Mouse (Mus musculus) limb, embryonic 15.5 days (tissue): ENCODE measurements around the gene 4933424G06Rik. TPM values are rescaled to one million over a fixed set of nuclear protein-coding genes. Genes with fewer than 3 reads are reported as not detected.

ENCODE experiments used
- ATAC-seq: fragments of 200-750 bp; cut with Nextera tagmentation; 2 replicates; pipeline ENCODE4 v1.8.0; 2017; ENCODE audit warnings: low read depth, moderate TSS enrichment; ENCODE audit not compliant: insufficient number of reproducible peaks, low FRiP score, low TSS enrichment
- H3K27ac ChIP-seq: fragments of 300-500 bp; sonication (generic); 2 replicates; pipeline ENCODE4 v1.5.1; 2015; ENCODE audit warnings: moderate library complexity, mild to moderate bottlenecking, inconsistent platforms
- H3K27me3 ChIP-seq: fragments of 300-500 bp; sonication (generic); 2 replicates; pipeline ENCODE4 v1.6.1; 2015; ENCODE audit warnings: inconsistent platforms
- H3K36me3 ChIP-seq: fragments of 300-500 bp; sonication (generic); 2 replicates; pipeline ENCODE4 v1.6.1; 2015; ENCODE audit warnings: inconsistent platforms
- H3K4me1 ChIP-seq: fragments of 300-500 bp; sonication (generic); 2 replicates; pipeline ENCODE4 v1.6.1; 2015; ENCODE audit warnings: inconsistent platforms
- H3K4me2 ChIP-seq: fragments of 300-500 bp; sonication (generic); 2 replicates; pipeline ENCODE4 v1.6.1; 2015; ENCODE audit warnings: mild to moderate bottlenecking, inconsistent platforms
- H3K4me3 ChIP-seq: fragments of 300-500 bp; sonication (generic); 2 replicates; pipeline ENCODE4 v1.5.1; 2015; ENCODE audit warnings: mild to moderate bottlenecking, inconsistent platforms
- H3K9ac ChIP-seq: fragments of 300-500 bp; sonication (generic); 2 replicates; pipeline ENCODE4 v1.6.1; 2015; ENCODE audit warnings: inconsistent platforms
- H3K9me3 ChIP-seq: fragments of 300-500 bp; sonication (generic); 2 replicates; pipeline ENCODE4 v1.6.1; 2016; ENCODE audit warnings: inconsistent platforms
- WGBS: fragments of 180-500 bp; shearing (Covaris S2); methylation state at CpG from one replicate; pipeline ENCODE4 v1.1.7; 2015; 5-methylcytosine and 5-hydroxymethylcytosine counted together
- microRNA-seq: library from miRNA; unstranded; fragments of <30 nt; microRNA quantifications from one replicate; pipeline ENCODE4, GENCODE M21; 2016
- polyA plus RNA-seq: library from polyadenylated mRNA; unstranded; fragments of >200 nt; fragmentation: Nextera tagmentation; extraction: Ambion mirVana; gene quantifications from 2 replicates; pipeline ENCODE4 v1.2.1, GENCODE M21; 2015

4933424G06Rik gene
- polyA plus RNA-seq, 1 experiment from 2014 or later: 0.28 TPM

GRCm38 (mm10) chr1:36807086-36807485, 97.1 kb downstream of the 4933424G06Rik start:
- no peaks in the 10 kb centered on the region for H3K27me3 ChIP-seq
- no peak overlapping the region for H3K9ac ChIP-seq
- H3K9me3 ChIP-seq: no peaks in the 10 kb centered on the region
- H3K36me3 ChIP-seq: peaks cover 87% of the 10 kb centered on the region
- no peak for ATAC-seq
- no peaks in the 10 kb centered on the region for H3K4me1 ChIP-seq
- H3K4me3 ChIP-seq: no peak overlapping the region
- WGBS: 92% methylated on average over 1 of the region's 1 CpGs
- H3K27ac ChIP-seq: no peak overlapping the region
- H3K4me2 ChIP-seq: no peak overlapping the region

Small RNA genes lying within 50 kb of the gene (microRNA-seq; reads per million reads assigned to microRNA genes)
- gene Gm24133: not detected

Other genes with a start within 250 kb of the 4933424G06Rik start
- gene Cnnm4, start 238.5 kb upstream of the 4933424G06Rik start, polyA plus RNA-seq: 14.9 and 15.3 TPM in 2 replicates
- gene Cnnm3, start 198.3 kb upstream of the 4933424G06Rik start, polyA plus RNA-seq: 2.6 and 3.2 TPM in 2 replicates
- 19.5 and 20.6 TPM in 2 replicates for gene Ankrd23, start 173.3 kb upstream of the 4933424G06Rik start, polyA plus RNA-seq
- gene Gm42417, start 170.7 kb upstream of the 4933424G06Rik start, polyA plus RNA-seq: 0.31 and 0.38 TPM in 2 replicates
- gene Ankrd39, start 162.7 kb upstream of the 4933424G06Rik start, polyA plus RNA-seq: 21.7 and 24.0 TPM in 2 replicates
- 15.4 and 18.1 TPM in 2 replicates for gene Sema4c, start 151.8 kb upstream of the 4933424G06Rik start, polyA plus RNA-seq
- 1.2 TPM in 2 replicates for gene Fam178b, start 27.0 kb upstream of the 4933424G06Rik start, polyA plus RNA-seq
- gene Cox5b, start 18.7 kb upstream of the 4933424G06Rik start, polyA plus RNA-seq: 500 and 517 TPM in 2 replicates
- 102 and 107 TPM in 2 replicates for gene Actr1b, start 4.3 kb downstream of the 4933424G06Rik start, polyA plus RNA-seq
- gene Zap70, start 51.6 kb downstream of the 4933424G06Rik start, polyA plus RNA-seq: 0.68 and 0.98 TPM in 2 replicates
- gene Tmem131, start 233.5 kb downstream of the 4933424G06Rik start, polyA plus RNA-seq: 11.2 and 13.3 TPM in 2 replicates